Mouse (Mus musculus) embryonic facial prominence, embryonic 12.5 days (tissue): ENCODE measurements around the gene Neurod2. TPM values are rescaled to one million over a fixed set of nuclear protein-coding genes. Genes with fewer than 3 reads are reported as not detected.
A peak's percentile ranks its signal among the peaks of the same experiment; 100 is the strongest.

ENCODE experiments used
- ATAC-seq: fragments of 200-750 bp; cut with Nextera tagmentation; 2 replicates; pipeline ENCODE4 v1.8.0; 2017; ENCODE audit not compliant: insufficient number of reproducible peaks, insufficient read depth, low FRiP score, low TSS enrichment
- H3K27ac ChIP-seq: fragments of 300-500 bp; sonication (generic); 2 replicates; pipeline ENCODE4 v1.5.1; 2016; ENCODE audit warnings: mild to moderate bottlenecking
- H3K27me3 ChIP-seq: fragments of 300-500 bp; sonication (generic); 2 replicates; pipeline ENCODE4 v1.6.1; 2016; ENCODE audit warnings: mild to moderate bottlenecking, moderate library complexity
- H3K36me3 ChIP-seq: fragments of 300-500 bp; sonication (generic); 2 replicates; pipeline ENCODE4 v1.6.1; 2016; ENCODE audit warnings: mild to moderate bottlenecking
- H3K4me1 ChIP-seq: fragments of 300-500 bp; sonication (generic); 2 replicates; pipeline ENCODE4 v1.6.1; 2016
- H3K4me2 ChIP-seq: fragments of 300-500 bp; sonication (generic); replicated peaks from 2 replicates; pipeline ENCODE4 v1.6.1; 2016; ENCODE audit warnings: mild to moderate bottlenecking, moderate library complexity
- H3K4me3 ChIP-seq: fragments of 300-500 bp; sonication (generic); 2 replicates; pipeline ENCODE4 v1.5.1; 2016; ENCODE audit warnings: mild to moderate bottlenecking
- H3K9ac ChIP-seq: fragments of 300-500 bp; sonication (generic); 2 replicates; pipeline ENCODE4 v1.6.1; 2016; ENCODE audit warnings: mild to moderate bottlenecking, moderate library complexity
- H3K9me3 ChIP-seq: fragments of 300-500 bp; sonication (generic); 2 replicates; pipeline ENCODE4 v1.6.1; 2016; ENCODE audit warnings: mild to moderate bottlenecking, moderate library complexity
- WGBS: fragments of 180-500 bp; shearing (Covaris S2); methylation state at CpG from one replicate; pipeline ENCODE4 v1.1.7; 2016; 5-methylcytosine and 5-hydroxymethylcytosine counted together
- polyA plus RNA-seq: library from polyadenylated mRNA; unstranded; fragments of >200 nt; fragmentation: Nextera tagmentation; extraction: Ambion mirVana; gene quantifications from 2 replicates; pipeline ENCODE4 v1.2.1, GENCODE M21; 2016

Gene Neurod2
- polyA plus RNA-seq, 1 experiment from 2014 or later, result 0.27 TPM

DNA sequence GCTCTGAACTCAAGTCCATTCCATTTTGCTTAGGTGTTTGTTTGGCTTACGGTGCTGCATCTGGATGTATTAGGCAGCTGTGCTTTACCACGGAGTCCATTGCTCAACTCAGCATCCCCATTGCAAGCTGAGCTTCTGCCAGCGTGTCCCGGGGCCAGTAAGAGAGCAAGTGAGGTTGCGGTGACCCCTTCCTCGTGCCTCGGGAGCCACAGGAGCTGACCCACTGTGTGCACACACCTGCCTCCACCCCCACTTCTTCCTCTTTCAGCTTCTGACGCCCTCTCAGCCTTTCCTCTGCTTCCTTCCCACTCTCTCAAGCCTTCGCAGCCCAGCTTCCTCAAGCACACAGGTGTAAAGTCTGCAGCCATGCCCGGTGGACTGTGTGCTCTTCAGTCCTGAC, 36.8 kb upstream of the Neurod2 start:
- Histone ChIP-seq H3K36me3 (peaks cover 6% of the 10 kb centered on the region; the same call in 1 of the 2 replicates), H3K4me1 (peaks cover 14% of the 10 kb centered on the region), H3K4me3 (no peak overlapping the region), H3K9me3 (no peaks in the 10 kb centered on the region), H3K27ac (no peak overlapping the region), H3K9ac (no peak overlapping the region), H3K27me3 (no peaks in the 10 kb centered on the region), H3K4me2 (no peak overlapping the region)
- 73% methylated on average over 10 of the region's 10 CpGs for WGBS
- no peak for ATAC-seq

GRCm38 (mm10) chr11:98364410-98364809, 35.0 kb upstream of the Neurod2 start:
- 90% methylated on average over 5 of the region's 5 CpGs for WGBS
- no peak overlapping the region for H3K4me3 ChIP-seq
- peaks cover 26% of the 10 kb centered on the region for H3K4me1 ChIP-seq
- no peaks in the 10 kb centered on the region for H3K9me3 ChIP-seq
- no peak for ATAC-seq
- no peaks in the 10 kb centered on the region for H3K27me3 ChIP-seq
- no peak overlapping the region for H3K4me2 ChIP-seq
- H3K27ac ChIP-seq, result no peak overlapping the region
- no peak overlapping the region for H3K9ac ChIP-seq
- peaks cover 6% of the 10 kb centered on the region; the same call in 1 of the 2 replicates for H3K36me3 ChIP-seq

DNA sequence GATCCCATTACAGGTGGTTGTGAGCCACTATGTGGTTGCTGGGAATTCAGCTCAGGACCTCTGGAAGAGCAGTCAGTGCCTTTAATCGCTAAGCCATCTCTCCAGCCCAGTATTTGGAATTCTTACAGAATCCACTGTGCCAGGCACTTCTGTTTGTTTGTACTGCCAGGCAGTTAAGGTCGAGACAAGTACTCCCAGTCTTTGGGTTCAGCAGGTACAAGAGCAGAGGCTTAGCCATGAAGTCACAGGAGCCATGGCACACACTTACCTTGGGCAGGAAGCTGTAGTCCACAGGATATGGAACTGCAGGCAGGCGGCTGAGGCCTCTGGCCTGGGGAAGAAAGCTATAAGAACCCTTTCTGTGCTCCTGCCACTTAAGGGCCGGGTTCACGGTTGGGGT, 34.4 kb upstream of the Neurod2 start:
- no peaks in the 10 kb centered on the region for H3K9me3 ChIP-seq
- no peak overlapping the region for H3K4me2 ChIP-seq
- no peak overlapping the region for H3K27ac ChIP-seq
- no peaks in the 10 kb centered on the region for H3K27me3 ChIP-seq
- WGBS, result 86% methylated on average over 5 of the region's 5 CpGs
- H3K4me3 ChIP-seq, result no peak overlapping the region
- H3K9ac ChIP-seq, result no peak overlapping the region
- H3K36me3 ChIP-seq, result peaks cover 6% of the 10 kb centered on the region; the same call in 1 of the 2 replicates
- ATAC-seq, result no peak
- H3K4me1 ChIP-seq, result peaks cover 32% of the 10 kb centered on the region

- peaks cover 40% of the 10 kb centered on the region for H3K4me1 ChIP-seq
- peaks cover 6% of the 10 kb centered on the region; the same call in 1 of the 2 replicates for H3K36me3 ChIP-seq
- 38% methylated on average over 9 of the region's 9 CpGs for WGBS
- H3K27ac ChIP-seq, result no peak overlapping the region
- no peaks in the 10 kb centered on the region for H3K27me3 ChIP-seq
- no peaks in the 10 kb centered on the region for H3K9me3 ChIP-seq
- H3K9ac ChIP-seq, result peak overlapping the region; percentile 24; the same call in 1 of the 2 replicates
- H3K4me2 ChIP-seq, result no peak overlapping the region; the same call in 1 of the 2 replicates
- no peak for ATAC-seq
- no peak overlapping the region for H3K4me3 ChIP-seq
These were observed 31.5 kb upstream of the Neurod2 start for GRCm38 (mm10) chr11:98360866-98361521.

GRCm38 (mm10) chr11:98358161-98359083, 29.0 kb upstream of the Neurod2 start, which contains the start of gene Stard3:
TSS of gene Stard3 (plus strand) at chr11:98358368.
- under 1% methylated on average over 60 of the region's 60 CpGs for WGBS
- peaks cover 14% of the 10 kb centered on the region for H3K27me3 ChIP-seq
- H3K27ac ChIP-seq, result peak within 1 kb of the TSS; percentile 83
- no peaks in the 10 kb centered on the region for H3K9me3 ChIP-seq
- peaks cover 48% of the 10 kb centered on the region for H3K4me1 ChIP-seq
- H3K36me3 ChIP-seq, result peaks cover 6% of the 10 kb centered on the region; the same call in 1 of the 2 replicates
- peak within 1 kb of the TSS; percentile 82 for H3K4me2 ChIP-seq
- ATAC-seq, result peak; percentile 82
- peak within 1 kb of the TSS; percentile 71 for H3K4me3 ChIP-seq
- H3K9ac ChIP-seq, result peak within 1 kb of the TSS; percentile 72

DNA sequence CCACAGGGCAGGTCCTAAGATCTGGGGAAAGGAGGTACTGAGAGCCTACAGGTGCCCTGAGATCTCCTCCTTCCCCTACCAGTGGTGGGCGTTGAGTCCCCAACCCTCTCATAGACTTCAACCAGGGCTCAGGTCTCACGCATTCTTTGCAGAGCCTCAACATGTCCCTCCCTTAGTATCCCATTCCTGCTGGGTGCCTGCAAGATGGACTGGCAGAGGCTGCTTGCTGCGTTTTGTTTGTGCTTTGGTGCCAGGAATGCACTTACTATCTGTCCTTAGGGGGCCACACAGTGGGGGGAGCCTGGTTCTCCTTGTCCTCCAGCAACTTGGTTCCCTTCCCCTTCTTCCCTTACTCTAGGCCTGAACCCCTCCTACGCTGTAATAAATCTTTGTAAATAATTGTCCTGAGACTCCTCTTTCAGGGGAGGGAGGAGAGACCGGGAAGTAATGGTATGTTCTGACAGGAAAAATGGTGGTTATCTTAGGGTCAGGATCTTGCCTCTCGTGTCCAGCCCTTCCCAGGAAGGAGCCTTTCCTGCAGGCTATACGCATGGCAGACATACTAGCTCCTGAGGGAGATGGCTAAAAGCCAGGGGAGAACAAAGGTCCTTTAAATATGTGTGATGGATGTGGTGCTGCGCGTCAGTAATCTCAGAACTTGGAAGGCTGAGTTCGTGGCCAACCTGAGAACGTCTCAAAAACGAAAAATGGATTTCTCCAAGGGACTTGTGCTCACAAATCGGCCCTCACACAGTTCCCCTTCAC, 28.1 kb upstream of the Neurod2 start:
- H3K36me3 ChIP-seq, result peaks cover 6% of the 10 kb centered on the region; the same call in 1 of the 2 replicates
- H3K4me1 ChIP-seq, result peaks cover 48% of the 10 kb centered on the region
- H3K9ac ChIP-seq, result peak overlapping the region; percentile 57
- H3K27me3 ChIP-seq, result peaks cover 23% of the 10 kb centered on the region
- 13% methylated on average over 13 of the region's 13 CpGs for WGBS
- peak overlapping the region; percentile 82 for H3K4me2 ChIP-seq
- no peak for ATAC-seq
- peak overlapping the region; percentile 71 for H3K4me3 ChIP-seq
- peak overlapping the region; percentile 83 for H3K27ac ChIP-seq
- H3K9me3 ChIP-seq, result no peaks in the 10 kb centered on the region

DNA sequence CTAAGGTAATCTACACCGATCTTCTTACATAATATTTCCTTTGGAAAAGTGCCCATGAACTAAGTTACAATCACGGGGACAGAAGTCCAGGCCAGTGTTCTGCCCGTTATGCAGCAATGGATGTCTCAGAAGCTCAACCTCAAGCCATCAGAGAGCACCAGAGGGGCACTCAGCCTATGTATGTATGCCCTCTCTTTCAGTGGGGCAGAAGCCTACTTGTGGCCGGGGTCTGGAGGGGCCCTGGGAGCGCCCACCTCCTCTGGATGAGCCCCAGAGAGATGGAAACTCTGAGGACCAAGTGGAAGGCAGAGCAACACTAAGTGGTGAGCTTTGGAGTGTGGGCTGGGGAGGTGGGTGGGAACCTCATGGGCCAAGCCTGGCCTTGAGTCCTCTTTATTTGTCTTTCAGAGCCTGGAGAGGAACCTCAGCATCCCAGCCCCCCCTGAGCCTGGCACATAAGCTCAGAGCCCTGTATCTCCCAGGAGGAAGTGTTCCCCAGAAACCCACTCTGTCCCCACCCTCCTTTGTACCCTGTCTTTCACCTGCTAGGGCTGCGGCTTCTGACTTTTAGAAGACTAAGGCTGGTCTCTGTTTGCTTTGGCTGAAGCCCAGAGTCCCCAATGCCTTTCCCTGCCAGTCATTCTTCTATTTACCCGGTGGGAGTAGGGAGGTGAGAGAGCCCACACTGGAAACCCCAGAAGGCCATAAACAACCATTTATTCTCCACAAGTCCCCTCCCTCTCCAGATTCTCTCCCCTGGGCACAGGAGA, 27.4 kb upstream of the Neurod2 start:
- Histone ChIP-seq H3K9me3 (no peaks in the 10 kb centered on the region), H3K4me3 (no peak overlapping the region), H3K36me3 (peaks cover 6% of the 10 kb centered on the region; the same call in 1 of the 2 replicates), H3K4me2 (no peak overlapping the region), H3K4me1 (peaks cover 42% of the 10 kb centered on the region), H3K9ac (no peak overlapping the region), H3K27ac (no peak overlapping the region), H3K27me3 (peaks cover 31% of the 10 kb centered on the region)
- no peak for ATAC-seq
- 79% methylated on average over 7 of the region's 7 CpGs for WGBS

GRCm38 (mm10) chr11:98355732-98356299, 26.4 kb upstream of the Neurod2 start:
- peaks cover 41% of the 10 kb centered on the region for H3K27me3 ChIP-seq
- no peak for ATAC-seq
- H3K4me1 ChIP-seq, result peaks cover 32% of the 10 kb centered on the region

DNA sequence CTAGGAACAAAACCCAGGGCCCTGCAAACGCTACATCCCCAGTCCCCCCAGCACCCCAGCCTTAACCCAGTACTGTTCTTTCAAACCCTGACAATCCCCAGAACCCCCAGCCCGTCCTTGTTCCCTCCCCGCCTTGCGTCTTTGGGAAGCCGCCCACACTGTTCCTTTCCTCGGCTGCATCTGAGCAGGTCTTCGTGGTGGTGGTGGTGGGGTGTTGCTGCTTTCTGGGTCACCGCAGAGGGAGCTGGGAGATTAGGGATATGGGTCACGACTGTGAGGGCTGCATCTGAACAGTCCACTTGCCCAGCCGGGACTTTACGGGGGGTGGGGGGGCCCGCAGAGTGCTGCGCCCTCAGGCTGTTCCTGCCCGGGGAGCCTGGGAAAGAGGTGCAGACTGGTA, 25.0 kb upstream of the Neurod2 start:
- Histone ChIP-seq H3K4me1 (peaks cover 22% of the 10 kb centered on the region), H3K9me3 (no peaks in the 10 kb centered on the region), H3K4me2 (no peak overlapping the region), H3K27ac (no peak overlapping the region), H3K9ac (no peak overlapping the region), H3K27me3 (peaks cover 54% of the 10 kb centered on the region), H3K36me3 (no peaks in the 10 kb centered on the region), H3K4me3 (no peak overlapping the region)
- WGBS, result 53% methylated on average over 14 of the region's 14 CpGs
- ATAC-seq, result no peak

More at GRCm38 (mm10) chr11:98355732-98356299, 26.4 kb upstream of the Neurod2 start:
- 9% methylated on average over 6 of the region's 6 CpGs for WGBS
- Histone ChIP-seq H3K4me2 (no peak overlapping the region), H3K9me3 (no peaks in the 10 kb centered on the region), H3K9ac (no peak overlapping the region), H3K36me3 (no peaks in the 10 kb centered on the region), H3K4me3 (no peak overlapping the region), H3K27ac (no peak overlapping the region)

DNA sequence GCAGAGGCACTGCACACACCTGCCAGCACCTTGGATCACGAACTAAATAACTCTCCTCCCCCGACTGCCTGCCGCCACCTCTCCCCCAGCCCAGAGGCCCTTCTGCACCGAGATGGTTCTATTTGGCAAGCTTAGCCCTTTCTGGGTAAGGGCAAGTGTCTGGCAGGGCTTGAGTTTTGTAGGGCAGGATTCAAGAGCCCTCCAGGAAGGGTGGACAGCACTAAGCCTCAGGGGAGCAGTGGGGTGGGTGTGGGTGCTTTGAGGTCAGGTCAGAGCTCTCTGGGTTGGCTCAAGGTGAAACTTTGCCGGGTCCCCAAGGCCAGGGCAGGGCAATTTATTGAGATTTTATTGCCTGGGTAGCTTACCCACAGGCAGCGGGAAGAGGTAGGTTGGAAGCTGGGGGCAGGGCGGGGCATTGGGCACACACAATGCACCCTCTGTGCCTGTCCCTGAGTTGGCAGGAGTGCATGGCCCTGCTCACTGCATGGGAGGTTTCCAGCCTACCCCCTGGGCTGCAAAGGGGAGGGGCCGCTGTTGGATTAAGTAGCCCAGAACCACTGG, 24.3 kb upstream of the Neurod2 start:
- Histone ChIP-seq H3K9ac (no peak overlapping the region), H3K27ac (no peak overlapping the region), H3K9me3 (no peaks in the 10 kb centered on the region), H3K36me3 (no peaks in the 10 kb centered on the region), H3K4me3 (no peak overlapping the region), H3K27me3 (peaks cover 61% of the 10 kb centered on the region), H3K4me1 (peaks cover 20% of the 10 kb centered on the region), H3K4me2 (no peak overlapping the region)
- WGBS, result 34% methylated on average over 8 of the region's 8 CpGs
- ATAC-seq, result no peak
